Mouse (Mus musculus) embryonic fibroblast, embryonic 13.5 days (primary cell): ENCODE measurements around the gene D630045J12Rik.

Source experiments
- CTCF ChIP-seq: IDR thresholded peaks from 2 replicates; pipeline ENCODE4 v1.5.1; 2011; ENCODE audit warnings: mild to moderate bottlenecking, control low read depth, low read length, moderate library complexity, borderline replicate concordance; ENCODE audit not compliant: insufficient read depth
- POLR2A ChIP-seq: IDR thresholded peaks from 2 replicates; pipeline ENCODE4 v1.6.1; 2011; ENCODE audit warnings: low read depth, mild to moderate bottlenecking, control low read depth, low read length, moderate library complexity

GRCm38 (mm10) chr6:38219261-38219660 is 34.5 kb downstream of the D630045J12Rik start:
- TF ChIP-seq CTCF (no peak), POLR2A (no peak)
